Mouse (Mus musculus) cerebellum, adult (tissue): ENCODE data around the gene Cnr2.
"Not testable (repeated sequence)": the region's sequence is repeated elsewhere in the genome, so short reads cannot be mapped to it uniquely, and the experiment has no call there.

Experiments
- ATAC-seq: cut with Nextera tagmentation; 2 replicates; pipeline ENCODE4 v1.9.2; 2017; ENCODE audit warnings: mild to moderate bottlenecking, moderate library complexity, mixed read lengths; ENCODE audit not compliant: insufficient number of reproducible peaks, low FRiP score, low TSS enrichment

Gene Cnr2

DNA sequence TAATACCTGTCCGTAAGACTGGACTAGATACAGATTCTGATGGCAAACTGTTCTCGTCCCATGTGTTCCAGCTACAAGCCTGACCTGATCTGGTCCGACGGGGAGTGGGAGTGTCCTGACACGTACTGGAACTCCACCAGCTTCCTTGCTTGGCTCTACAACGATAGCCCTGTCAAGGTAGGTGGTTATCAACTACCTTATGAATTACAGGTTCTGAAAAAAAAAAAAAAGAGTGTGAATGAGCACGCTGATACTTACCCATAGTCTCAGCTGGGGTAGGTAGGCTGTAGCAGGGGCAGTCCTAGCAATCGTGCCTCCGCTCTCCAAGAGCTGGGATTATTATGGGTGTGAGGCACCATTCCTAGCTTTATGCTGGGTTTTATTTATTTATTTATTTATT is 34.6 kb downstream of the Cnr2 start:
- no peak for ATAC-seq

GRCm38 (mm10) chr4:135930239-135930638 is 35.0 kb downstream of the Cnr2 start:
- no peak for ATAC-seq

DNA sequence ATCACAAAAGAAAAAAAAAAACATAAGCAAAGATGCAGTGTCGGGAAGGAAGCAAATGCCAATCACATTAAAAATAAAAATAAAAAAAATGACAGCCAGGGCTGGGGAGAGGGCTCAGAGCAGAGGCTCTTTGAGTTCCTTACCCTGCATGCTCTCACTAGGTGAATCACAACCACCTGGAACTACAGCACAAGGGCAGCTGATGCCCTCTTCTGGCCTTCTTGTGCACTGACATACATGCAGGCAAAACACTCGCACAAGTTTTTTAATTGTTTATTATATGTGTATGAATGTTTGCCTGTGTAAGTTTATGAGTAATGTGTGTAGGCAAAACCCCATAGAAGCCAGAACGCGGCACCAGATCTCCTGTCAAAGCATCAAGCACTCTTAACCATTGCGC is 36.6 kb downstream of the Cnr2 start:
- no peak for ATAC-seq

GRCm38 (mm10) chr4:135934708-135935500 is 39.7 kb downstream of the Cnr2 start:
- ATAC-seq = no peak

DNA sequence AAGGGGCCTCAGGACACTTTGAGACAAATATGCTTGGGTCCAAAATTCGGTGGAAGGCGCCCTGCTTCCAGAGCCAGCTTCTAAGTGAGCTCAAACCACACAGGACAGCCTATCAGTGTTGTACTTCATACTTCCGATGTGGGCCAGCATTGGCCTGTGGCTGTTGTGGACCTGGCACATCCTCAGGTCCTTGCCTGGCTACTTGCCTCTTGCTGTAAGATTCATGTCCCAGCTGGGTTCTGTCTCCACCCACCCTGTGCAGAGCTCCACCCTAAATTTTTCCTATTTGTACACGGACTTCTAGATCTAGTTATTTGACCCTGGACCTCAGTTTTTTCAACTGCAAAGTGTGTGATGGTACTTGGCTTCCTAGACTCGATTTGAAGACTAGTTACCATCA is 40.3 kb downstream of the Cnr2 start:
- no peak for ATAC-seq

DNA sequence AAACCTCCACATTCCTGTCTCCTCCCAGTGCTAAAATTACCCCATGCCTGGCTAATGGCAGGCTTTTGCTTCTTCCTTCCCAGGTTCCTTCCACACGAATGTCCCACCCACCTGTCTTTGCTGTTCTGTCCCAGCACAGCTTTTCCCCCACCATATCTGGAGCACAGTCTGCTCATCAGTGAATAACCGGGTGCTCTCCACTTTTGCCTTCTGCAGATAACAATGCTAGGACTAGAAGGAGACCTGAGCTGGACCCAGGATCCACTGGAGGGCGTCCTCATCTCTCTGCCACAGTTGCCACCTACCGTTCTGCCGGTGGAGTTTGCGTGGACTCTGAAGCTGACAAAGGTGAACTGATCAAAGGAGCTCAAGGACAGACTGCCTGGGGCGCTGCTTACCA is 43.7 kb downstream of the Cnr2 start:
- no peak for ATAC-seq

- ATAC-seq = not testable (repeated sequence)
Measured at GRCm38 (mm10) chr4:135941026-135941425, 45.8 kb downstream of the Cnr2 start.

- no peak for ATAC-seq
Measured at GRCm38 (mm10) chr4:135942193-135942592, 47.0 kb downstream of the Cnr2 start.

GRCm38 (mm10) chr4:135943389-135943788 is 48.2 kb downstream of the Cnr2 start:
- ATAC-seq = no peak

- no peak for ATAC-seq
Measured at GRCm38 (mm10) chr4:135945706-135946105, 50.5 kb downstream of the Cnr2 start.

- ATAC-seq = peak; percentile 74; the same call in 1 of the 2 replicates
Measured at GRCm38 (mm10) chr4:135946278-135946658, 51.1 kb downstream of the Cnr2 start, which contains the start of gene Hmgcl. TSS of gene Hmgcl (plus strand) at chr4:135946448.

DNA sequence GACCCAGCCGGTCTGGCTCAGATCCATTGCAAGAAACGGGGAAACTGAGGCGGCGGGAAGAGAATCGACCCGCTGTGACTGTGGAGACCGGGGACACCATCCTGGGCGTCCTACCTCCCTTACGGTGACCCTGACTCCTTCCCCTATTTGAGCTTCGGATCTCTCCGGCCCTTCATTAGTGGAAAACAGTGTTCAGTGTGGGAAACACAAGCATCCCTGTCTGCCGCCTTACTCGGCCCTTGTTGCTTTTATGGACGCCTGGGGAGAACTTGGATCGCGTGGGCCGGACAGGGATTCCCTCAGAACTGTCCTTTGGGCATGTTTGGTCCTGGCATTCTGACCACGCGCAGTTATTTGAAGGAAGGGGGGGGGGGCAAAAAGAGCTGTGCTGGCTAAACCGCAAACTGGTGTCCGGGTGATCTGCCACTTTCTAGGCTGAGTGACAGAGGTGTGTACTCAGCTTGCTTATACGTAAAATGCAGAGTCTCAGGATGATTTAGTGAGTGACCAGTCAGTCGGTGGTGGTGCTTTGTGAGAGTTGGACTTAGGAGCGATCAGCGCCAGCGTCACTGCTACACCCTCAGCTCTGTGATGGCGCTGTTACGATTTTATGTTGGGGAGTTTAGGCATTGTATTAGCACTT is 51.6 kb downstream of the Cnr2 start:
- ATAC-seq = no peak

- no peak for ATAC-seq
Measured at GRCm38 (mm10) chr4:135948142-135948541, 52.9 kb downstream of the Cnr2 start.

- no peak for ATAC-seq
Measured at GRCm38 (mm10) chr4:135949475-135949874, 54.3 kb downstream of the Cnr2 start.

DNA sequence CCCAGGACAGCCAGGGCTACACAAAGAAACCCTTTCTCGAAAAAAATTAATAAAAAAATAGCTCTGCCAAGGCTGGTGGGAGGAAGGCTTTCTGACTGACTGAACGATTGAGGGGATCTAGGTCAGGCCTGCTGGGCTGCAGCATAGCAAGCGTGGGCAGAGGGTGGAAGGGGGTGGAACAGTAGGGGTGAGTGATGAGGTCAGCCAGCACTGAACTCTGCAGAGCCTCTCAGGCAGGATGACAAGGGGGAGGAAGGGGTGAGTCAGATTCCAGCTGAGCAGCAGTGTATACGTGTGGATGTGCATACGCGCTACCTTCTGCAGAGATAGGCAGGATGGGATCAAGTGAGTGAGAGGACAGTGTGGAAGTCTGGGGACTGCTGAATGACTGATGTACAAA is 54.7 kb downstream of the Cnr2 start:
- ATAC-seq = peak; percentile 86

DNA sequence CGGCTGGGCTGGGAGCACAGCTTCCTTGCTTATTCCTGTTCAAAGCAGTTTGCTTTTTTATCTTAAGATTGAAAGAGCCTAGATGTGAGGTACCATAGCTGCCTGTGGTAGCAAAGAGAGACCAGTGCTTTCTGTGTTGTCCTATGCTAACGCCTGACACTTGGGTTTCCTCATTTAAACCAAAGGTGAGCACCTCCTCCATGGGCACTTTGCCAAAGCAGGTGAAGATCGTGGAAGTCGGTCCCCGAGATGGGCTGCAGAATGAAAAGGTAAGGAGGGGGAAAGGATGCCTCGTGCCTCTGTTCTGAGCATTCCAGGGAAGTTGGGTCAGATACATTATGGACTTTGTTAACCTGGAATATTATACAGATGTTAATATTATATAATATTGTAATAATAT is 55.2 kb downstream of the Cnr2 start:
- no peak for ATAC-seq

- ATAC-seq = no peak
Measured at GRCm38 (mm10) chr4:135951505-135951904, 56.3 kb downstream of the Cnr2 start.

- no peak for ATAC-seq
Measured at GRCm38 (mm10) chr4:135953179-135953578, 58.0 kb downstream of the Cnr2 start.

GRCm38 (mm10) chr4:135954241-135954640 is 59.0 kb downstream of the Cnr2 start:
- ATAC-seq = no peak

GRCm38 (mm10) chr4:135955886-135956285 is 60.7 kb downstream of the Cnr2 start:
- no peak for ATAC-seq

- ATAC-seq = no peak
Measured at GRCm38 (mm10) chr4:135958354-135958753, 63.2 kb downstream of the Cnr2 start.

DNA sequence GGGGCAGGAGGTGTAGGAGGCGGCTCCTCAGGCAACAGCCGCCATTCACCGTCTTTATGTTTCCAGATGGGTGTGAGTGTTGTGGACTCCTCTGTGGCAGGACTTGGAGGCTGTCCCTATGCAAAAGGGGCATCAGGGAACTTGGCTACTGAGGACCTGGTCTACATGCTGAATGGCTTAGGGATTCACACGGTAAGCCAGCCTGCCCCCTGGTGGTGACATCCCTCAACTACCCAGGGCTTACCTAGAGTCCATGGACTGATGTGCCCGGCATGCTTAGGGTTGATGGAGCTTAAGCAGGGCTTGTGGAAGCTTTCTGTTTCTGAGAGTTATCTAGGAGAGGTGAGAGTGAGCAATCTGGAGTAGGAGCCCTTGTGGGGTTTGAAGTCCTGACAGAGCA is 65.5 kb downstream of the Cnr2 start:
- no peak for ATAC-seq
